Mouse (Mus musculus) small intestine, adult 2 months (tissue): ENCODE data around the gene Srf.

Experiments
- CTCF ChIP-seq: fragments of 200-500 bp; IDR thresholded peaks from 2 replicates; pipeline ENCODE4 v1.5.1; 2012; ENCODE audit warnings: low read depth, mild to moderate bottlenecking, control low read depth, inconsistent platforms, low read length, moderate library complexity, mixed read lengths; ENCODE audit not compliant: insufficient replicate concordance, insufficient read length; ENCODE audit errors: extremely low read depth
- POLR2A ChIP-seq: fragments of 200-500 bp; IDR thresholded peaks from 2 replicates; pipeline ENCODE4 v1.6.1; 2012; ENCODE audit warnings: low read depth, mild to moderate bottlenecking, control low read depth, inconsistent platforms, low read length, moderate library complexity

DNA sequence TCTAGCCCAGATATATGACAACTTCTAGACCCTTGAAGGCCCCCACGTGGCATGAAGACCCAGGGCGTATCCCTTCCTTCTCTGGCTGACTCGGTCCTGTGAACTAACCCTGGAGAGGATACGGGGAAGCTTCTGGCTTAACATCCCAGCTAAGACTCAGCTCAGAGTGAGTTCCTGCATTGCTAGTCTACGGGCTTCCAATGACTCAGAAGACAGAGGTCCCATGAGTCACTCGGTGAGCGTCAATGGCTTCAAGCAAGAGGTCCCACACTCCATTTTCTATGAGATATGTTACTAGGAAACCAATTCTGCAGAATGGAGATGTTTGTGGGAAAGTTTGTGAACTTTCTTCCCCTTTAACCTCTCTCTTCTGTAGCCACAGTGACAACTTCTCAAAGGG is 18.6 kb upstream of the Srf start:
- TF ChIP-seq CTCF: no peak
- TF ChIP-seq POLR2A: no peak
